Mouse (Mus musculus): ENCODE data around the gene Usp54.
A peak's percentile ranks its signal among the peaks of the same experiment; 100 is the strongest.

The Usp54 gene

GRCm38 (mm10) chr14:20502966-20503365, 137.9 kb downstream of the Usp54 start:
- peak; percentile 9 for DNase-seq (ENCODE audit: low read depth, low spot score)

DNA sequence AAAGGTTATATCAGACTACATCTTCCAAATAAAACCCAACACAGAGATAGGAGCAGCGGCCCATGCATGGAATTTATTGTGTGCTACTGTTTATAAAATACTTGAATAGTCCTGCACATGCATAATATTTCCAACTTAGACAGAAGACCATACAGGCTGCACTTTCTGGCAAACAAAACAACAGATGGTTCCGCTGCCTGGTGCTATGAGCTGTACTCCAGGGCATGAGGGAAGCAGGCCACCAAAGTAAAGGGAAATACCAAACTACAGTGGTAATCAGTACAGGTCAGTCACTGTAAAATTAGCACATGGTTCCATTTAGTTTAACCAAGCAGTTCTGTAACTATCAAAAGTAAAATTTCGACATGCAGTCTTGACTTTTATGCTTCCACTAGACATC, 140.9 kb downstream of the Usp54 start:
- DNase-seq (ENCODE audit: low read depth, low spot score) = no peak
